Mouse (Mus musculus) layer of hippocampus, postnatal 14 days (tissue): ENCODE results near the gene Bri3. TPM values are rescaled to one million over a fixed set of nuclear protein-coding genes. Genes with fewer than 3 reads are reported as not detected.
A peak's percentile ranks its signal among the peaks of the same experiment; 100 is the strongest.

Source experiments
- DNase-seq, 2 experiments: peaks; one replicate each; pipeline ENCODE4 v3.0.0; 2021 to 2022; ENCODE audit warnings: low spot score in 2 of 2, mixed read lengths in 1 of 2
- total RNA-seq, 2 experiments: library from RNA; stranded (reverse); gene quantifications; 2 replicates each; pipeline ENCODE4 v1.2.3; 2021

Bri3 gene
- total RNA-seq, 2 experiments from 2014 or later, result 57.5 to 62.3 TPM

DNA sequence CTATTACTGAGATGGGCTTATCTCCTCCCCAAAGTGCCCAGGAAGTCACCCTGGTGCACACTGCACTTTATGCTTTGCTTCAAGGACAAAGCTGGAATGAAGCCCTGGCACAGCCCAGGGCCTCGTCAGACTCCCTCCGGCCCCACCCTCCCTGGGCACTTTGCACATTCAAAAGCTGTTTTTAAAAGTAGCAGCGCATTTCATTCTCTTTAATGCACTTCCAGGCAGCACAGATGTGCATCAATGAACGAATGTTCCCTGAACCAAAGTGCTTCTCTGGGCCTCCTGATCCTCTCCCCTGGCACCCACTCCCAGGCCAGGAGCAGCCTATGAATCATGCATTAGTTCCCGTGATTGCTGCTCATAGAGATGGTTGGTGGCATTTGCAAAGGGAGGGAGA is 167.5 kb downstream of the Bri3 start:
- no peak for DNase-seq

DNA sequence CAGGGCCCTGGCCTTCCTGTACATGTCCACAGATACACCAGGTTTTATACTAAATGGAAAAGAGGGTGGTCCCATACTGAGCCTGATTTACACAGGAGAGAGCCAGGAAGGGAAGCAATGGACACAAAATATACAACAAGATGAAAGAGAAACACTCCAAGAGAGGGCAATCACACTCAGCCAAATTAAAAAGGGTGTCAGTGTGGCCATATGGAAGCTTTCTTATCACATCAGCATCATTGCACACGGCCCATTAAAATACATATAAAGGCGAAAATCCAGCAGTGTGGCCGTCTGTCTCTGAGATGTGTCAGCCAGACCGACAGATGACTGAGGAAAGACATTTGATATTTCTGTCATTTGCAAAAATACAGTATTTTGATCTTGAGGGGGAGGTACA is 168.5 kb downstream of the Bri3 start:
- no peak for DNase-seq

DNA sequence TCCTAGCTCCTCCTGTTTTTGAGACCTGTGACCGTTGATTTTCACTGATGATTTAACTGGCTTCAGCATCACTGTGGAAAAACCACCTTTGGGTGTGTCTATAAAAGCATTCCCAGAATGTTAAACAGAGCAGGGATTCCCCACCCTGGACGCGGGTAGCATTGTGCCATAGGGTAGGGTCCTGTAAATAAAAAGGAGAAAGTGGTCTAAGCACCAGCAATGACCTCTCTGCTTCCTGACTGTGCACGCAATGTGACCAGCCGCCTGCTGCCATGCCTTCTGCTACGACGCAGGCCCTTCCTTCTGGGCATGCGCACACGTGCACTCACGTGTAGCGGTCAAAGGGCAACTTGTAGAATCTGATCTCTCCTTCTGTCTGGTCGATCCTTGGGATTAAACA is 174.2 kb downstream of the Bri3 start:
- no peak for DNase-seq

DNA sequence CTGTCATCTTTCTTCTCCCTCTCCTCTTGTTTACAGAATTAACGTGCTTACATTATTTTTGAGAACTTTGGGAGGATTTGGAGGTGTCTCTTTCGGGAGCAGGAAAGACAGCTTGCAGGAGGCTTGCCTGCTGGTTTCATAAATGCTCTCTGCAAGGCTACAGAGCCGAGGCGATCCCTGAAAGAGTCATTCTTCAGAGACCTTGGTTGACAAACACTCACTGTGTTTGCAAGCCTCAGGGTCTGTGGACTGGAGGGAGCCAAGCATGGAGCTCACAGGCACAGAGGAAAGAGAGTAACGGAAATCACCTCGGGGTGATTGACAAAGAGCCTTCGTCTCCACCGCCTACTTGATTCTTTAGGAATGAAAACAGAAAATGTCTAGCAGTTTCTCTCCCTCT is 175.8 kb downstream of the Bri3 start:
- no peak for DNase-seq

DNA sequence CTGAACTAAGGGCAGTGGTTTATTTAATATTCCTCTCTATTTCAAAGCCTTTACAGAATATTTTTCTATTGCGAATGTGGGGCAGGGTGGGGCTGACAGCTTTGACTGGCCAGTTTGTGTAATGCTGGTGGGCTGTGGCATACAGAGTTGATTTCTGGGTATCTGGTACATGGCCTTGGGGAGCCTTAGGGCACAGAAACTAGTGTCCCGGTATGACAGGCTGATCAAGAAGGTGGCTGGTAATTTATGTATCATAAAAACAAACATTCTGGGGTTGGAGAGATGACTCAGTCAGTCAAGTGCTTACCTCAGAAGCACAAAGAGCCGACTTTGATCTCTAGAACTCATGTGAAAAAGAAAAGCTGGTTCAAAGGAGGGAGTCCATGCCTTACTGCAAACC is 182.5 kb downstream of the Bri3 start:
- DNase-seq, result no peak

DNA sequence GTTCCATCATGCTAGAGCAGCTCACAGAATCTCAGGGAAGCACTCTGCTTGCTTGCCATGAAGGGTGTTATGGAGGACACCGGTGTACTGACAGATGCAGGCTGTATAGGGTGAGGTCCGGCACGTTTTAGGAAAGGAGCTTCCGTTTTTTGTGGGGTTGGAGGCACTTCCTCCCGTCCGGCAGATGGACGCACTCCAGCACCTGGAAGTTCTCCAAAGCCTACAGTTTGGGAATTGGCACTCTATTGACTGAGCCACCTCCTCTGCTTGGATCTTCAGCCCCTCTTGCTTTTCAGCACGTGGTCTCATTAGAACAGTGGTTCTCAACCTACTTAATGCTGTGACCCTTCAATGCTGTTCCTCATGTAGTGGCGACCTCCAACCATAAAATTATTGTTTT is 183.6 kb downstream of the Bri3 start:
- no peak for DNase-seq

DNA sequence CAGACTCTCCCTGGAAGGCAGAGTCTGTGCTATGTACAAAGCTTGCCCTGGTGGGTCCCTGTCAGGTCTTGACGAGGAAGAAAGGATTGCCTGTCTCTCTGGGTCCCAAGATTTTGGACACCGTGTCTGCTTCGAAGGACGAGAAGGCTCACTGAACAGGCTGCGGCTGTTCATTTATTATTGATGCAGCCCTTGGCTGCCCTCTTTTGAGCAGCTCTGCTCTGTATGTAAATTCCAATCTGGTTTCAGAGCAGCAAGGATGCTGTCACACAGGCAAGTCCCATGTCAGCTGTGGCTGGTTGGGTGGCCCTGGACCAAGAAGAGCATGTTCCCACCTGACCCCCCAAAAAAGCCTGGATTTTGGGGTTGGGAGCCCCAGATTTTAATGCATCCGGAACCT is 187.2 kb downstream of the Bri3 start:
- peak in 1 of 2 experiments; percentile 8 for DNase-seq

DNA sequence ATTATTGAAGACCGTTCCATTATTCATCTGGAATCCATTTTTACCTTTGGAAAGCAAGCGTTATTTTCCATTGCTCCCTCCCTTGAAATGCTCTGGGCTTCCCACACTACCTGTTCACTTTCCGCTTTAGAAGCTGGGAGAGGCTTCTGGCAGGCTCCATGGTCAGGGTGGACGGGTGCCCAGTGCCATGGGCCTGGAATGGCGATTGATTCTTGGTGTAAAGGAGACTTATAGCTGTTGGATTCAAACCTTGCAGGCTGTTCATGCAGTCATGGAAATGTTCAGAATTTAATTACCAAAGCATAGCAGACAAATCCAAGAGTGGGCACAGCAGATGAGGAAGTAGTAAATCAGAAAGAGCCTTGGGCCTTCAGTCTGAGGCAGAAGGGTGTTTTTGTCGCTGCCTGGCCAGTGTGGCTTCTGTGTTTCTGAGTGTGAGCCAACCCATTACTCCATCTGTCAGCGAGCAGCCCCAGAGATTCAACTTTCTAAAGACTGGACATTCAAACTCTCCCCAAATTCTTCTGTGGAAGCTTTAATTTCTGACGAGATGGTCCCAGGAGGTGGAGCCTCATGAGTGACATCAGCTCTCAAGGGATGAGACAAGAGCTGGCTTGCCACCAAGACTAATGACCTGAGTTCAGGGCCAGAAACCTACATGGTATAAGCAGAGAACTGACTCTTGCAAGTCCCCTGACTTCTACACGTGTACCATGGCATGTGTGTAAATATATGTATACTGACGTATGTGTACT is 195.2 kb downstream of the Bri3 start:
- peak in 1 of 2 experiments; percentile 9 for DNase-seq

DNA sequence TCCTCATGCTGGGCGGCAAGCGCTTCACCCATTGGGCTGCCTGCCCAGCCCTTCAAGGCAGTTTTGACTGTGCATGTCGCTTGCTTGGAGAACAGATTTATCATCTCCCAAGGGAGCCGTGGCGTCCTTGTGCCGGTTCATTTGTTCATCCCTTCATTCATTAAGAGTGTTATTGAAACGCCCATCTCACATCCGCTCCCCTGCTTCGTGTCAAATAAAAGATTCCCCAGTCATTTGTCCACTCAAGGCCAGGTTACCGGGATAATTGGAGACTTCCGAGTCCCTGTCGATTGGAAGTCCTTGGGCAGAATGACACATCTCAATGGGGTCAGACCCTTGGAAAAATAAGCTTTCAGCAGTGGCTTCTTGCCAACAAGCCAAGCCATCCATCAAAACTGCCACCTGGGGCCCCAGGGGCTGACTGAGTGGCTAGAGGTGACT is 197.6 kb downstream of the Bri3 start:
- DNase-seq, result no peak

DNA sequence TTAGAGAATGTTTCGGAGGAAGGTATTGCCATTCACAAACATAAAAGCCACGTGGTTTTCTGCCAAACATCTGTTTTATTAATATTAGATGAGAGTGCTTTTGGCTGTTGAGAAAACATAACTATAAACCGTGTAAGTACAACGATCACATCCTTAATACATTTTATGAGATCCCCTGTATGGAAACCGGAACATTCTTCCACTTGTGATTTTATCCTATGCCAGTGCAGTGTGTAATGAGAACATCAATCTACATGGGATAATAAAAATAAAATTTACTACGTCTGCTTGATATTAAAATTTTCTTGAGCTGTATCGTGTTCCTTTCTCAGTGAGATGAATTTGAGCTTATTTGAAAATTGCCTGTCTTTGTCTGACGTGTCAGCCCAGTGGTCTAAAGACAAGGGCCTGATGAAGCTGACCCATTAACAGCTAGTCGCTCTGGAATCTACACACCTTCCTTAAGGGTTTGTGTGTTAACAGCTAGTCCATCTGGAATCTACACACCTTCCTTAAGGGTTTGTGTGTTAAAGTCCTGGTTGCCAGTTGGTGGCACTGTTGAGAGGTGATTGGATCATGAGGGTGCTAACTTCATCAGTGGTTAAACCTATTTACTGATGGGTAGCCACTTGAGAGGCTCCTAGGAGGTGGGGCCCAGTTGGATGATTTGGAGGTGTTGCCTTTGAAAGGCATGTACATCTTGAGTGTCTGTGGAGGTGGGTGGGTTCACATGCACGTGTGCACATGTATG is 202.4 kb downstream of the Bri3 start:
- no peak for DNase-seq

DNA sequence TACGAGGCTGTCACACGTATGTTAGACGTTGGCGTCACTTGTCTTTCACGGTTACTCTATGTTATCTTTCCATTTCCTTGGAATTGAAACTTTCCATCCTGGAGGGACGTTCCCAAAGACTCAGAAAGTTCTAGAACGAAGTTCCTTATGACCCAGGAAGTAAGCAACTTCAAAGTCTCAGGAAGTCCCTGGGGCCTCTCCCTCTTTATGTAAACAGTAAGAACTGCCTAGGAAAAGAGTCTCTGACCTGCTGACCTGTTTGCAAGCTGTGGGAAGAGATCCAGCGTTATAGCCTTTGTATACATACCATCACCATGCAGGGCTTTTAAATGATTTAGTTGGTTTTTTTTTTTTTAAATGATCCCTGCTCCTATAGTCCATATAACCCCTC is 203.0 kb downstream of the Bri3 start:
- DNase-seq, result no peak

DNA sequence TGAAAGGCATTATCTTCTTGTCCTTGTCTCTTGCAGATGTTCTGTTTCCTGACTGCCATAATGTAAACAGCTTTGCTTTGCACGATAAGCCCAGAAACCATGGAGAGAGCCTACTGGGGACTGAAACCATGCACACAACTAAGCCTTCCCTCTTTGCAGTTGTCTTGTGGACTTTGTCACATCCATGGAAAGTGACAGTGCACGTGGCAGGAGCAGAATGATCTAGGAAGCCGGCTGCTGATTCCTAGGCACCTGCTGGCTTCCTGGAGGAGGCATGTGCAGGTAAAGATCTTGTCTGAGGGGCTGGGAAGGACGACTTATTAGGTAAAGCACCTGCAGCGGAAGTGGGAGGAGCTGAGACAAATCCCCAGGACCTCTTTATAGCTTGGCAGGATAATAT is 203.7 kb downstream of the Bri3 start:
- no peak for DNase-seq

DNA sequence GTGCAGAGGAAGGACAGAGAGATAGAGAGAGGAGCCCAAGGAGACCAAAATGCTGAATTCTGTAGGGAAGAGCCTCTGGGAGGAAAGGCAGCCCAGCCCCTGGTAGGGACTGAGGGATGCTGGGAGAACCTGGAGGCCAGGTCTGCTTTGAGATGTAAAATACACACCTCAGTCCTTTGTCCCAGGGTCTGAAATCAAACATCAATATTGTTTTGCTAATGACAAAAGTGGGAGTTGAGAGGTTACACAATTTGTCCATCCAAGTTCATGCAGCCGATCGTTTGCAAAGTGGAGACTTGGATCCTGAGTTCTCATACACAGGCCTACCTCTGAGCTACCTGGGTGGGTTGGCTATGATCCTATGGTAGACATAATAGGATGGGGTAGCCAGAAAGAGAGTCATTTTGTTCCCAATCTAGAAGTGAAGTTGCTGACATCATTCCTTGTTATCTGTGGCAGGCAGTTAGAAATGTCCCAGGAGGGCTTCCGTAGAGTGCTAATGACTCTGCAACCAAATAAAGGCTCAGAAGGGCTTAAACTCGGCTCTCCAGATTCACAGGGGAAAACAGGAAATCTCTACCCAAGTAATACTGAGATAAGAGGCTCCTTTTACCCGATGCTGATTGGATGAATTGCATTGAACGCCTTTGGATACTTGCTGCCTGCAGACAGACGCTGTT is 208.7 kb downstream of the Bri3 start:
- DNase-seq, result no peak

DNA sequence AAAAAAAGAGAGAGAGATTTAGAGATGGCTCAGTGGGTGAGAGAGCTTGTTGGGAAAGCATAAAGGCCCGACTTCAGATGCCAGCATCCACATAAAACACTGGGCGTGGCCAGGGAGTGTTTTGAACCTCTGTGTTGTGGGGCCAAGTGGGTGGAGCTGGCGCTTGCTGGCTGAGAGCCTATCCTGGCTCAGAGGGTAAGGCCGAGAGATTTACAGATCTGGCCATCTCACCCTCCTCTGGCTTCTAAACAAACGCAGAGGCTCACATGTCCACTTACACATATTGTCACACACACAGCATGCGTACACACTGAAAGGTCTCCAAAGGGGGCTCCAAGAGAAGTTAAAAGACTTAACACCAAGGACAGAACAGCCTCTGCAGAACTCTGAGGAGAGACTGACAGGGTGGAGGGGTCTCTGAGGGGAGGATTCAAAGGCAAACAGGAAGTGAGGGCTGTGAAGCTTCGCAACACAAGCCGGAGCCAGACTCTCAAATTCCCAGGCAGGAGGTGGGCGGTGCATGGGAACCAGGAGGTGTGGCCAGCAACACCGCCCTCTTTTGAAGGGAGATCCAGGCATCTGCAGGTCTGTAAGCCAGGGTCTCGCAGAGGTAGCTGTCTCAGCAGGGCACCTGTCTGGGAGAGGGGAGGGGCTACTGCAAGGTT is 213.5 kb downstream of the Bri3 start:
- no peak for DNase-seq

DNA sequence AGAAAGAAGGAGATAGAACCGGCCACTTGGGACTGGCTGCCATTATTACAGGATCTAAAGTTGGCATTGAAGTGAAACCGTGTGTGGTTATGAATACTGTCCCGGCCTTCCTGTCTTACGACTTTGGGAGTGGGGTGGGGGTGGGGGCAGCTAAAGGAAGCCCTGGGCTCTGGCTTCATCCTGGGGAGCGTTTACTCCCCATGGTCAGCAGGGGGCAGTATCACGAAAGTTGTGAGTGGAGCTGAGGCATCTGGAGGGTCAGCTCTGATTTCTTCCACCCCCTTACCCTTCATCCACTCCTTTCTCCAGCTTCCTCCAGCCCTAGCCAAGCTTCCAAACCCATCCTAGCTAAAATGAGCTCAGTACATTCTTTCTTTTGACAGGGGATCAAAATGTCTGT is 222.8 kb downstream of the Bri3 start:
- no peak for DNase-seq

DNA sequence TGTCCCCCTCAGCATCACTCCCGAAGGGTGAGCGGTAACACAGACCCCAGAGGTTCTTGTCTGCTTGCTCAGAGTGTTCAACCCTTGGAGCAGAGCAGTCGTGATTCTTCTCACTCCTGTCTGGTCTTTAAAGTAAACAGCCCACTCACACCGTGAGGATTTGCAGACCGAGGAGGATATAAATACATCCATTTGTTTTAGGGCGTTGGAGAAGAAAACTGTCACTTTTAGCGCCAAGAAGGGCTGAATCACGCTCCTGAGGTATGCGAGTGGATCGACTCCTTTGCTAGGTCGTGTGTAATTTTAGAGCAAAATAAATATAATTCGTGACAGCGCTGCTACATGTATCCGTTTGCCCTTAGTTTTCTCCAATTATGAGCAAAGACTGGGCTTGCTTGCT is 228.8 kb downstream of the Bri3 start:
- DNase-seq, result no peak

DNA sequence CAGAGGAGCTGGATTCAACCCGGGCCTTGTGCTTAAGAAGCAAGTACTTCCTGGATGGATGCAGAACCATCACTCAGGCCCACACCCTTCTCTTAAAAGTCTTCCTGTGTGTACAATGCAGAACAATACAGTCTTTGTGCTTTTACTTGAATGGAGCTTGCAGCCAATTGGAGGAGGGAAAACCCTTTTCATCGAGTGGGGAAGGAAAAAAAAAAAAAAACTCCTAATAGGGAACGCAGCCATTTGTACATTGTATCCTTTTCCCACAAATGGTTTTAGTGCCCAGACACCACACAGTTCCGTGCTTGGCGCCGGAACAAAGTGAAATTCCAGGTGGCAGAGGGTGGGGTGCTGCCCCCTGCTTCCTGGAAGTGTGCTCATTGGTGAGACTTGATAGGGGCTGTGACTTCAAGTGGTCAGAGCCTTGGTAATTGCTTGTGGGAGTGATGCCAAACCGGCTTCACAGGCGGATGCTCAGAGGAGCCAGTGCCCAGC is 235.5 kb downstream of the Bri3 start:
- no peak for DNase-seq

DNA sequence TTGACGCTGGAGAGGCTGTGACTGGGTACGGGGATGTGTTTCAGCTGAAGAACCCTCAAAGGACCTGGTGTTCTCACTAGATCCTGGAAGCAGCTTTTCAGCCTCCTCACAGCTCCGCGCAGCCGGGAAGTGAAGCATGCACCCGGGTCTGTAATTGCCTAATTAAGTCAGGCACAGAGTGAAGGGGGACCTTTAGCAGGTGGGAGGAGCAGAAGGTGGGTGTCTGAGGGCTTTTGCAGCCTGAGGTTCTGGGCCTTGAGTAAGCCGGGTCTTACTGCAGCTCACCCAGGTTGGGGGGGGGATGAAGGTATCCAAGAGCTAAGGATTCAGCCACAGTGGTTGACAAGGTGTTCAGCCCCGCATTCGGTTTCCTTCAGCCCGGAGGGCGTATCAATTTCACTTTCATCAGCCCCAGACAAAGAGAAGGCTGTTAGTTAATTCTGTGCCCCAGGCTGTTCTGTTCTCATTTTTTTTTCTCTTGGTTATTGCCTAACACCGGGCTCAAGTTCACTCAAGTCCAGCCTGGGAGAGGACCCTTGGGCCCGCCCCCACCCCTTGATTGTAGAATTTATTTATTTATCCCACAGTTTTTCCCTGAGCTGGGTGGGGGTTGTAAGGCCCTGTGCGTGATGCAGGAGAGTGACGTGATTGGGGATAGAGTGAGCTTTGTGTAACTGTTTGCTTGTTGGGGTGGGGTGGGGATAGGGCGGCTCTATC is 239.6 kb downstream of the Bri3 start:
- peak in 1 of 2 experiments; percentile 22 for DNase-seq

DNA sequence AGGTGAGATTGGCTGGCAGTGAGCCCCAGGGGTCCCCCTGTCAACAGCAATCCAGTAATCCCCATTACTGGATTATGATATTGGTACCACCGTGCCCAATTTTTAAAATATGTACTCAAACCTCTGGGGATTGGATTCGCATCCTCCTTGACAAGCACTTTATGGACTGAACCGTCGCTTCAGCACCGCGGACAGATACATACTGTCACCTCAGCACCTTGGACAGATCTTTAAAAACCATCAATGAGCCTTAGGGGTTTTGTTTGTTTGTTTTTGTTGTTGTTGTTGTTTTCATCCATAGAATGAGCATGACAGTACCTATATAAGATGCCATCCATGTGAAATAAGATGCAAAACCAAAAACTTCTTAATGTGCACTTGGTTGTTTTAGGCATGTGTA is 247.1 kb downstream of the Bri3 start:
- DNase-seq, result no peak
